Mouse (Mus musculus): ENCODE data around the gene P2rx7.

P2rx7 gene

DNA sequence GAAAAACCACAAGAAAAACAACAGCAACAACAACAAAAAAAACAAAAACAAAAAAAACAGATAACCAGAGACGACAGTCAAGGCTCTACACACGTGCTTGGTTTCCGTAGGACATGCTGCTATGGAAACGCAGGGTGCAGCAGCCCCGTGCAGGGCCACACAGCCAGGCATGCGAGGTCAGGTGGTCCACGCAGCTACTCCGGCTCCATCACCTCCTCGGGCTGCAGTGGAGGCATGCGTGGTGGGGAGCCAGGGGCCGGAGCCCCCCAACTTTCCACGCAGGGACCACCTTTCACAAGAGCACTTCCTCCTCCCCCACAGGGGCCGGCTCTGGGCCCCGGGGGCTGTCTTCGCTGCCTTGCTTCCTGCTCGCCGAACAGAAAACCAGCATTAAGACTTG, 90.2 kb downstream of the P2rx7 start:
- peak; percentile 57 to 69 for DNase-seq

DNA sequence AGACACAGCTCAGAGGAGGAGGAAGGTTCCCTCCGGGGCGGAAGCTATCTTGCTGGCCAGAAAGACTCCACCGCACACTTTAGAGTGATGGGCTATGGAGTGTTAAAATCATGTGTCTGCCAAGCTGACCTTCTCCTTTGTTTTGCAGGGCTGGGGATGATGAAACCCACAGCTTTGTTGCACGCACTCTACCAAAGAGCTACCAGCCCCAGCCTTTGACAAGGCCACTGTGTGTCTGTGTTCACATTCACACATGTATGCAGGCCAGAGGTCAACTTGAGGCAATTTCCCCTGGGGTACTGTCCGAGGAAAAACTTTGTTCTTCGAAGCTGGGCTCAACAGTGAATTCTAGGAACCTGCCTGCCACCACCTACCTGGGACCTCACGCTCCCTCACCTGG, 92.1 kb downstream of the P2rx7 start:
- DNase-seq, result no peak

DNA sequence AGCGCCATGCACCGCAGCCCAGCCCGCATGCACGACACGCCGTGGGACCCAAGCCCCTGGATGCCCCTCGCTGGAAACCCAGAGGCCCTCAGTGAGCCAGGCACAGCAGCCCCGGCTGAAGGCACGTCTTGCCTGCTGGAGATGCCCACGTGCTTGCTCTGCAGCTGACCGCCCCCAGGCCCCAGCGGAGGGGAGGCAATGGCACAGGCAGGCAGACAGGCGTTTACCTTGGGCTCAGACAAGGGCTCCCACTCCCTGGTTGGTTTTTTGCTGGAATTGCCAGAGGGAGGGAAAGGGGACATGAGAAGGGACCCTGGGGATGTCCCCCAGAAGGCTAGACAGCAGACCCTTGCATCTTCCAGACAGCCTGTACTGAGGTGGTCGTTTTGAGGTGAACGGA, 93.0 kb downstream of the P2rx7 start:
- DNase-seq, result no peak

All from thymus, postnatal 36 days (tissue).